Mouse (Mus musculus): ENCODE measurements around the gene Klrk1.
"Not testable (repeated sequence)": the region's sequence is repeated elsewhere in the genome, so short reads cannot be mapped to it uniquely, and the experiment has no call there.

DNA sequence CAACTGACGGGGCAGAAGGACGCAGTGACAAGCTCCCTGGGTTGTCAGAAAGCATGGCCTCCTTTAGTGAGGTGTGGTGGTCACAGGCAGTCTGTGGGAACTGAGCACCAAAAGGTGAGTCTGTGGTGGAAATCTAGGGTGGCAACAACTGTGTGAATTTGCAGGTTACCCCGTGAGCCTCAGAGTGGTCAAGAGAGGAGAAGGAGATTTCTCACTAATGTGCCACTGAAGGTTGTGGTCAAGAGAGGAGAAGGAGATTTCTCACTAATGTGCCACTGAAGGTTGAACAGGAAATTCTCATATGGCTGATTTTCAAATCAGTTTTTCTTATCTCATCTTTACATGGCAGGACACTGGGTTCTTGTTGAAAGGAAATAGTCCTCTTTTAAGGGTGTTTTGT is 37.6 kb upstream of the Klrk1 start:
- not testable (repeated sequence) for TF ChIP-seq CTCF (IDR thresholded peaks at IDR 0.05; ENCODE audit: control insufficient read depth, insufficient read depth, low read length); POLR2A (IDR thresholded peaks at IDR 0.05; ENCODE audit: borderline replicate concordance, control insufficient read depth, low read depth, low read length)

Measured in bone marrow, adult 2 months (tissue).